Mouse (Mus musculus) CD4-positive helper T cell, adult 2 months (primary cell): ENCODE measurements around the gene Gpx6.

ENCODE experiments used
- DNase-seq: peaks from one replicate; pipeline ENCODE4 v3.0.0-alpha.2; 2012; ENCODE audit warnings: low read depth, missing footprints, low spot score

Gpx6 gene

DNA sequence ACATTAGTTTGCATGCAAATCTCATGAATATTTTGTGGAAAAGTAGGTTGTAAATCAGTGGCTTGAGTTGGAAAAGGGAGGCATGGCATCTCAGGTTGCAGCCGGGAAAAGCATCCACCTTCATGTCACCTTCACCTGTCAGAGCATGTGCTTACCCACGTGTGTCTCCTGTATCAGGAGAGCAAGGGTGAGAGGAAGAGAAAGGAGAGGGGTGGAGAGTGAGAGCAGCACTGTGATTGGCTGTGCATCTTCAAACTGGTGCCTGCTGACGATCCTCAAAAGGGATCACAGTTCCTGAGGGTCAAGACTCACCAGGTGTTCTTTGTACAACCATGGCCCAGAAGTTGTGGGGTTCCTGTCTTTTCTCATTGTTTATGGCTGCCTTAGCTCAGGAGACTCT lies at the start of gene Gpx6:
Gene Gpx6, plus strand, starts transcription at position 200 of the 400 bp plus-strand sequence.
- no peak for DNase-seq

GRCm38 (mm10) chr13:21262787-21263461 lies 49.0 kb upstream of the Gpx6 start:
- no peak for DNase-seq

DNA sequence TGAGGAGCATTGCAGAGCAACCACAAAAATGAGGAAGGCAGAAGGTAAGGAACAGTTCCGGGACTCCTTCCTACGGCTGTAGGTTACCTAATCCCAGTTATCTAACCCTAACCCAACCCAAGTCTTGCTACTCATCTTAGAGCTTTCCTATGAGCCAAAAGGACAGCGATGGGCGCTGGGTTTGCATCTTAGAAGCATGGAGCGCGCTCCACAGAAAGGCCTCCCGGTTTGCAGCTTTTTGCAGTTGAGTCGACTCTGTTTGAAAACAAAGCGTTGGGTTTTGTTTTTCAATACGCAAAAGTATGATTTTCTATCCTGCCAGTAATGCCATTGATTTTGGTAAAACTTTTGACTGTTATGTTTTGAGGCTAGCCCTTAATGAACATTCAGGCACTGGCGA lies 48.0 kb upstream of the Gpx6 start:
- DNase-seq = no peak

DNA sequence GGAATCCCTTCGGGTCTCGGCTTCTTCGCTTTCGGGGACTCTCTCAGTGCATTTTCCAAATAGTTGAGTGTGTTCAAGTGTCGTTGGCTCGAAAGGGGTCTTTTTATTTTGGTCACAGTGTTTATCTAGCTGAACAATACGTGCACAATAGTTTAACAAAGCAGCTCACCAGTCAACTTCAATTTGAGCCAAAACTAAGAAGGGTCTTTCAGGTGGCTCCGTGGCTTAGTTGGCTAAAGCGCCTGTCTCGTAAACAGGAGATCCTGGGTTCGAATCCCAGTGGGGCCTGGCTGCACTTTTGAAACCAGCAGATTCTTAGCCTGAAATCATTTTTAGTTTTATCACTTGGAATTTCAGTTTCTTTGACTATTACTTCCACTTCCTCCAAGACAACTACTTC lies 47.6 kb upstream of the Gpx6 start:
- no peak for DNase-seq

DNA sequence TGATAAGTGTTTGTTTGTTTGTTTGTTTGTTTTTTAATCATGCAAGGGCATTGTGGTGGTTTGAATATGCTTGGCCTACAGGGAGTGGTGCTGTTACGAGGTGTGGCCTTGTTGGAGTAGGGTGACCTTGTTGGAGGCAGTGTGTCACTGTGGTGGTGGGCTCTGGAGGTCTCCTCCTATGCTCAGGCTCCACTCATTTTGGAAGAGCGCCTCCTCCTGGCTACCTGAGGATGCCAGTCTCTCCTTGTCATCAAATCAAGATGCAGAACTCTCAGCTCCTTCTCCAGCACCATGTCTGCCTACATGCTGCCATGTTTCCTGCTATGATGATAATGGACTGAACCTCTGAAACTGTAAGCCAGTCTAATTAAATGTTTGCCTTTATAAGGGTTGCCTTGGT lies 46.2 kb upstream of the Gpx6 start:
- no peak for DNase-seq

DNA sequence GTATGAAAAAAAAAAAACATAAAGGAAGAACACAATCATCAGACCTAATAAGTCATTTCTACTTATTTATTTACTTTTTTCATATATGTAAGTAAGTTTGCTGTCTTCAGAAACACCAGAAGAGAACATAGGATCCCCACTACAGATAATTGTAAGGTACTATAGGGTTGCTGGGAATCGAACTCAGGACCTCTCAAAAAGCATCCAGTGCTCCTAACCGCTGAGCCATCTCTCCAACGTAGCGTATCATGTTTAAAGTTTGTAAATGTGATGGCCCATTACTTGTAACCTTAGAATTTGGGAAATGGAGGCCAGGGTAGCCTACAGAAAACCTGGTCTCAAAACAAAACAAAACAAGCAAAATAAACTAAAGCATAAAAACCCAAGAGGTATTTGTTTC lies 44.4 kb upstream of the Gpx6 start:
- DNase-seq = no peak

GRCm38 (mm10) chr13:21268262-21268661 lies 43.7 kb upstream of the Gpx6 start:
- DNase-seq = no peak

DNA sequence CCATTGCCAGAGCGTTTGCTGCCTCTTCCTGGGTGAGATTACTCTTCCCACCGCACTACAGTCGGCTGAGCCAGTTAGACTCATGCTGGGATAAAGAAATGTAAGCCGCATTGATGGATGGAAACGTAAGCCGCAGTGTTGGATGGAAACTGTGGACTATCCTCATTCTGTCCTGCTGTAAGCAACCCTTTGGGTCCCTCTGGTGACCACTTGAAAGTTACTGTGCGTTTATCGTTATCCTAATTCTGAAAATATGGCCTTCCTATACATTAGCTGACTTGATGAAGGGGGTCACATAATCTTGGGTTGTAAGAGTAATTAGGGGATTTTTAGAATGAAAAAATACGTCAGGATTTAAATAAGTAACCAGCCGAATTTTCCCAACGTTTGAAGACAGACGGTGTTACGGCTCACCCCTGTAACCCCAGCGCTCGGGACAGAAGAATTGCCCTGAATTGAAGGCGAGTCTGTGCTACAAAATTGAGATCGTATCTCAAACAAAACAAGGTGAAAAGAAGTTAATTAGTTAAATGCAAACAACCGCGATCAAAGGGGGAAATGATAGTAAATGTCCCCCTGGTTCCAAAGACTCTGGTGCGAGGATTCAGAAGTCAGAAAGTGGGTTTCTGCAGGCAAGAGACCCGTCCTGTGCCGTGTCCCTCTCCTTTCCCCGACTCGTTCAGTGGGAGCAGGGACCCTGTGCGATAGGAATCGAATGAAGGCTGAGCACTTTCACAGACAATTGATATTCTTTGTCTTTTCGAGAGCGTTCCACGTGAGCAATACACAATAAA lies 36.7 kb upstream of the Gpx6 start:
- no peak for DNase-seq

GRCm38 (mm10) chr13:21275815-21276550 lies 35.9 kb upstream of the Gpx6 start:
- peak; percentile 28 for DNase-seq

DNA sequence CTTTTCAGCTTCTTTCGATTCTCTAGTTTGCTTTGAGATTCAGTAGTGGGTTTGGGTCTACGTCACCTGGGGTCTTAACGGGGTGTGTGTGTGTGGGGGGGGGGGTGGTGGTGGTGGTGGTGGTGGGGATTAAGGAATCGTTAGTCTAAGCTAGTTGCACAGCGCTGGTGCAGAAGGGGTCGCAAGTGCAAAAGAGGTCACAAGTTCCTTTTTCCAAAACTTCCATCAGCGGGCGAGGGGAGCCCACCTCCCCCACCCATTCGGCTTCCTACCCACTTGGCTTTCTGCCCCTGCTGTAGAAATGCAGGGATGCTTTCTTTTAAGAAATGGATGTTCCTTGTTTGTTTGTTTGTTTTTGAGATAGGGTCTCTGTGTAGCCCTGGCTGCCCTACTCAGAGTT lies 35.4 kb upstream of the Gpx6 start:
- no peak for DNase-seq

DNA sequence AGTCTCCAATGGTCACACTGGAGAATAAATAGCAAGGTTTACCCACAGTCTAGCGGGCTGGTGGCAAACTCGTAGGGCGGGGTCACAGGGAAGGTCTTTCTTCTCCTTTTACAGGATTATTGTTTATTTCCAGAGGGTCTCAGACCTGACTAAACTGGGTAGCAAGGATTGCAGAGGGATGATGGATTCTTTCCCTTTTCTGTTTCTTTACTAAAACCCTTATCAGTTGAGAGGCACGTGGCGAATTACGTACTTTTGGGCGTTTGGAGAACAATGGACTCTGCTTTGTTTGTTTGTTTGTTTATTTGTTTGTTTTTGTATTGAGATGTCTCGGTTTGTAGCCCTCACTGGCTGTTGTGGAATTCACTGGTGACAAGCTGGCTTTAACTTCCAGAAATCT lies 32.8 kb upstream of the Gpx6 start:
- no peak for DNase-seq

DNA sequence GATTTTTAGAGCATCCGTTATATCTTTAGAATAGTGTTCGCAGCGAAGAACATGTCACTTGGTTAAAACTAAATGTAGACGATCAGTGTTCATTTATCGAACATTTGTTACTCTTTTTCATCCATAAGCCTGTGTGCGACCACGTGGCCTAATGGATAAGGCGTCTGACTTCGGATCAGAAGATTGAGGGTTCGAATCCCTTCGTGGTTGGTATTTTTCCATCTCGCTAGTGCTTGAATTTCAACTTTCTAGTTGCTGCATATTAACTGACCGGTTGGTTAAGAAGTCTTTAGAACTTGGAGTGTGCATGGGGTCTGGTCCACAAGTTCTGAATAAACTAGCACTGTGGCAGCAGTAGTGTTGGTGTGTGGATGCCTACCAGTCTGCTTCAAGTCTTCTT lies 32.4 kb upstream of the Gpx6 start:
- peak; percentile 77 for DNase-seq

DNA sequence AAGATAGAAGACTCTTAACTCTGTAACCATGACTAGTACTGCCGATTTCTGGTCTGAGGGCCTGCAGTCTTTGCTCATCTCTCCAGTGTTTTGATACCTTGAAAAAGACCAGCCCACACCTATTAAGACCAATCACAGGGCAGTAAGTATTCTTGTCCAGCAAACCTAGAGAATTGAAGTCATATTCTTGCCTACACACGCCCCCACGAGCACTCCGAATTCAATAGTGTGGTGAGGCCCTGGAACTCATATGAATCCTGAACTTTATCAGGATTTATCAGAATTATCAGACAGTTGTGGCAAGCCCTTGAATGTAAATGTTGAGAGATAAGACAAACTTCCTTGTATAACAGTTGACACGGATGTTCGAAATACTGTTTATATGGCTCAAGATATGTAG lies 19.3 kb upstream of the Gpx6 start, which contains the start of gene Gpx5:
Gene Gpx5, minus strand, starts transcription at position 101 of the 400 bp plus-strand sequence.
- no peak for DNase-seq

DNA sequence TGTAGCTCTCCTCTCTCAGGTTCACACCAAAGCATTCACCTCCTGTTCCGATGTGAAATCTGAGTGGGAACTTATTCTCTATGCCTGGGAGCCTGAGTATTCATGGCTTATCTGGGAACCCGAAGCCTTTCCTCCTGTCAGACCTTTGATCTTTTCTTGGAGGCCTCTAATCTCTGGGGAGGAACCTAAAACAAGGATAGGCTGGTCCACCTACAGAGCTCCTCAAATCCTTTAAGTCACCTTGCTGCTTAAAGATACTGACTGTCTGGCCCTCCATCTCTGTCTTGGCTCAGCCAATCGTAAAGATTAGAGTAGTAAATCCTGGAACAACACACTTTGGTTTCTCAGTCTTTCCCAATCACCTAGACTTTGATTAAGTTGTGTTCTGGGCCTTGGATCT lies 13.4 kb upstream of the Gpx6 start:
- DNase-seq = no peak

- no peak for DNase-seq
Observed at GRCm38 (mm10) chr13:21304483-21305066, 7.3 kb upstream of the Gpx6 start.

DNA sequence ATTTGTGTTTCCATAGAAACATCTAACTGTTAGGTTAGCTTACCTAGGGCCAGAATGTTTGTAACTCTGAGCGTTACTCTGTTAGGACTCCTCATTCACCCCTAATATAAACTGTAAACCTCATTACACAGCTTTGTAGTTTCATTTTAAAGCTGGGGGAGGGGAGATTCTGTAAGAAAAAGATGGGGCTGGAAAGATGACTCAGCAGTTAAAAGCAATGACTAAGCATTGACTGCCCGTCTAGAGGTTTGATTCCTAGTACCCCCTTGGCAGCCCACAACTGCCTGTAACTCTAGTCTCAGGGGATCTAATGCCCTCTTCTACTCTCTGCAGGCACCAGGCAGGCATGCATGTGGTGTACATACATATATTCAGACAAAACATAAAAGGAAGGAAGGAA lies 2.1 kb upstream of the Gpx6 start:
- DNase-seq = no peak

DNA sequence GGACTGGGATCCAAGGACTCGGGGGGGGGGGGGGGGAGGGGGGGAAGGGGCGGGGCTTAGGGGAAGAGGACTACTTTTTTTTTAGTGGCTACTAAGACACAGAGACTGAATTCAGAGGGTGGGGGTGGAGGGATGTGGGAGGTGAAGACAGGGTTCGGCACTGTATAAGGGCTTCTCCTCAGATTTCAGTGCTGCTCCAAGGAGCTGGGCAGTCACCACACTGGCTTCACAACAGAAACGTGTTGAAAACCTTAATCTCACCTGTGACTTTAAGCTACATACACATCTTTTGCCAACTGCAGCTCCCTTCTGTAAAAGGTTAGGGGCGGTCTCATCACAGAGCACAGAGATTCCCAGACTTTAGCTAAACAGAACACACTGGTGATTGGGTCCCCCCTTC lies 929 bp downstream of the Gpx6 start:
- DNase-seq = no peak

DNA sequence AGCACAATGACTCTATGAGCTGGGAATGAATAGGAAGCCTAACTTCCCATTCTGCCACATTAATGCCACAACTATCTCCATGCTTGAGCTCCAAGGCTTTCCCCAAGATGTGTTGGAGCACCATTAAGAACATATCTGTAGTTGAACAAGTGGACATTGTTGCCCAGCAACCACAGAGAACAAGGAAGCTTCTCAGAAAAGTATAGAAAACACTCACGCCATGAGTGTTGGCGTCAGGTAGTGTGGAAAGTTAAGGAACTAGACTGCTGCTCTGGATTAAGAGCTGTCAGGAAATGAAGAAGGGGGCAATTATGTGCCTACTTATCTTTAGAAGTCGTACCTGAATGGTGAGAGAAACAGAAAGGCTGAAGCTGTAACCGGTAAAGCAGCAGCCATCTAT lies 2.0 kb downstream of the Gpx6 start:
- DNase-seq = no peak

GRCm38 (mm10) chr13:21320262-21320661 lies 8.3 kb downstream of the Gpx6 start:
- no peak for DNase-seq

GRCm38 (mm10) chr13:21321890-21322494 lies 10.1 kb downstream of the Gpx6 start:
- no peak for DNase-seq

DNA sequence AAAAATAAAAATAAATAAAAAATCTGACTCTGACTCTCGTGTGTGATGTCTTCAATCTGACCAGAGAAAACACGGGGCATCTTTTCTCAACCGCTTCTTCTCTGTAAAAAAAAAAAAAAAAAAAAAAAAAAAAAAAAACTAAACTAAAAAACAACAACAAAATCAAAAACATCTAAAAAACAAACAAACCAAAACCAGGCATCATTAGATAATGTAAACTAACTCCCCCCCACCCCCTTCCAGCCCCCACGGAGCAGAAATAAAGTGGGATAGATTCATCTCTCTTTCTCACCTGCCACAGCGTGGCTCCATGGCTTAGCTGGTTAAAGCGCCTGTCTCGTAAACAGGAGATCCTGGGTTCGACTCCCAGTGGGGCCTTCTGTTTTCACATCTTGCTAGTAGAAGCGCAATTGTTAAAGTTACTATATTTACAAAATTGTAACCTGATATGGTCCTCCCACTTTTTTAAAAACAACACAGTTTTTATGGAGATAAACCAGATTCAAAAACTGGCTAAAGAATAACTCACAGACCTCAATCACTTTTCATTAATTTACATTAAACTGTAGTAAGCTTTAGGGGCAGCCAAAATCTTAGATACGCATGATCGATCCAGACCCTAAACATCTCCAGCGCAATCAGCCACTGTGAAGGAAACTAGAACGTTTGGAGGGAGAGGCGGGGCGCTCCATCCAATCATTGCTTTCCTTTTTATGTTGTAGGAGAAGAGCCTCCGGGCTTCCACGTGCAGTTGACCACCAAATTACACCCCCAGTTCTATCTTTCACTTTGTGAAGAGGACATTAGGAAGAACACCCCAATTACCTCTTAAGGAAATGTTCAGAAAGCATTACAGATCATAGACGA lies 10.8 kb downstream of the Gpx6 start:
- DNase-seq = no peak
